Mouse (Mus musculus) hindlimb bud, embryonic 11.5 days (tissue): ENCODE results near the gene Hist1h2bh.
"Not testable (repeated sequence)": the region's sequence is repeated elsewhere in the genome, so short reads cannot be mapped to it uniquely, and the experiment has no call there.

Experiments
- DNase-seq: peaks from one replicate; pipeline ENCODE4 v3.0.0-alpha.2; 2012; ENCODE audit warnings: low read depth, low spot score; ENCODE audit errors: extremely low spot score

Hist1h2bh gene

GRCm38 (mm10) chr13:23542999-23543607 is at the start of gene Hist1h2bh:
TSS of gene Hist1h2bh (minus strand) at chr13:23543392.
- DNase-seq: not testable (repeated sequence)

GRCm38 (mm10) chr13:23592614-23593013 is 49.4 kb upstream of the Hist1h2bh start:
- DNase-seq: no peak

DNA sequence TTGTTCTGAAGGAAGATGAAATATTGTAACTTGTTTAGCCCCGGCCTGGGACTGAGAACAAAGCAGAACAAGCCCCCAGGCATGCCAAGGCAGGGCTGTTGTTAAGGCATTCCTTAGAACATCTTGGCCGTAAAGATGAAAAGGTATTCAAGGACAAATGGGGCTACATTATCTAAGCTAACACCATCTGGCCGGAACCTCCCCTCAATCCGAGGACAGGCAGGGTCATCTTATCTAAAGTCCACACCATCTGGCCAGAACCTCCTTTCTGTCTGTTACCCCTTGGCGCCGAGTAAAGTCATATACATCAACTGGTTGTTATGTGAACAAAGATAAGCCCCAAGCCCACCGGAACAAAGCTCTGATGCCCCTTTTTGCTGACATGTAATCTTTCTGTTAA is 48.7 kb upstream of the Hist1h2bh start:
- DNase-seq: not testable (repeated sequence)

DNA sequence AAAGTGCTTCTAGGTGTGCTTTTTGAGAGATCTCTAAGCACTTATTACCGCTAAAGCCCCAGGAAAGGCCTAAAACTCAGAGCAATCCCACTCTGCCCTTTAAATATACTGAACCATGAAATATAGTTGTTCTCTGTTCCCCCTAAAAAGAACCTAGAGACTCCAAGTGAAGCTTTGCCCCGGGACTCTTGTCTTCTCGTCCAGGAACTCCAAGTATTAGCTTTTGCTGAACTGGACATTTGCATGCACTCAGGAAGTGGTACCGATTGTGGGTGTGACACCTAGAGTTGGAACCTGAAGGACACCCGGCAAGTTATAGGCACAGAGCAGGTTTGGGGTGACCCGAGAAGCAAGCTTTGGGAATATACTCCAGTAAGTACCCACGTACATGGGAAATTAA is 48.0 kb upstream of the Hist1h2bh start:
- no peak for DNase-seq

GRCm38 (mm10) chr13:23586940-23587225 is 43.7 kb upstream of the Hist1h2bh start:
- DNase-seq: no peak

DNA sequence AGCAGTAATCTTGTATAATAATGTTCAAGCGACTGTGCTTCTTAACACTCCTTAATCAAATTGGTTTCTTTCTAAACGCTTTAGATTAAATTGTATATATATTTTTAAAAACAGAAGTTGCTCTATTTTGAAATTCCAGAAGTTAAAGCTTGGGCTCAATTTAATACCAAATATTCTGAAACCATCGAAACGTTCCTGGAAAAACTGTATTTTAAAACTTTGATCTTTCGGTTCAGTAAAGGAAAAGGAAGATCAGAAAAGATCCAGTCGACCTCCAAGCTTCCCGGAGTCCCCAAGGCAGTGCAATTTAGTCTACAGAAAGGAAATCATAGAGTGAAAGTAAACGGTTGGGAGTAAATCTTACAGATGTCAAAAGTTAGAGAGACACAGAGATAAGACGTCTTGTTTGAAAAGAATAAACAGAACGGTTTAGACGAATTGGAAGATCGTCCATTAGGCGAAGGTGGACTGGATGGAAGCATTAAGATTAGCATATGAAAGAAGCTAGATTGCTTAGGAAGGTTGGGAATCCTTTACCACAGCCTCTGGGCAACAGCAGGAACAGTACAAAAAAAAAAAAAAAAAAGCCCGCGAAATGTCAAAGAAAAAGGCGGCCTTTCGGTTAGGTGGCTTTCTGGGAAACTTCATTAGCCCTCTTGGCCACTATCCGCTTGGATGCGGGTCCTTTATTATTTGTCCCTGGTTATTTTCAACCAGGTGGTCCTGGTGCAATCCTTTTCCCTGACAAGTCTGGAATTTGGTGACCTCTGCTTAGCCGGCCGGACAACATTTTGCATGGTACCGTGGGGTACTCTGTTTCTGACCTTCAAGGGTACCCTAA is 43.1 kb upstream of the Hist1h2bh start:
- no peak for DNase-seq

DNA sequence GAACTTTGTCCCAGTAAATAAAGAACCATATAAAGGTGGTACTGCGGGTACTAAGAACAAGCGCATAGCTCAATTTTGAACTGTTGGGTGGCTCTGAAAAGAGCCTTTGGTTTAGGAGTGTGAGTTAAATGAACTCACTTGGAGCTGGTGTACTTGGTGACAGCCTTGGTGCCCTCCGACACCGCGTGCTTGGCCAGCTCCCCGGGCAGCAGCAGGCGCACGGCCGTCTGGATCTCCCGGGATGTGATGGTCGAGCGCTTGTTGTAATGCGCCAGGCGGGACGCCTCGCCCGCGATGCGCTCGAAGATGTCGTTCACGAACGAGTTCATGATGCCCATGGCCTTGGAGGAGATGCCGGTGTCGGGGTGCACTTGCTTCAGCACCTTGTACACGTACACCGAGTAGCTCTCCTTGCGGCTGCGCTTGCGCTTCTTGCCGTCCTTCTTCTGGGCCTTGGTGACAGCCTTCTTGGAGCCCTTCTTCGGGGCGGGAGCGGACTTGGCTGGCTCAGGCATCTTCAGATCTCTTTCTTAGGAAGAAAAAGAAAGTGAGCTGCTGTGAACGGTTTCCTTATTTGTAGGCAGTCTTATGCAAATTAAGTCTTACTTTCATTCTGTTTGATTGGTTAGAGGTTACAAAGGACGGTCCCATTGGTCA is 42.4 kb upstream of the Hist1h2bh start:
- DNase-seq: peak; percentile 99

- DNase-seq: no peak
These were observed 41.8 kb upstream of the Hist1h2bh start for GRCm38 (mm10) chr13:23585029-23585441.

DNA sequence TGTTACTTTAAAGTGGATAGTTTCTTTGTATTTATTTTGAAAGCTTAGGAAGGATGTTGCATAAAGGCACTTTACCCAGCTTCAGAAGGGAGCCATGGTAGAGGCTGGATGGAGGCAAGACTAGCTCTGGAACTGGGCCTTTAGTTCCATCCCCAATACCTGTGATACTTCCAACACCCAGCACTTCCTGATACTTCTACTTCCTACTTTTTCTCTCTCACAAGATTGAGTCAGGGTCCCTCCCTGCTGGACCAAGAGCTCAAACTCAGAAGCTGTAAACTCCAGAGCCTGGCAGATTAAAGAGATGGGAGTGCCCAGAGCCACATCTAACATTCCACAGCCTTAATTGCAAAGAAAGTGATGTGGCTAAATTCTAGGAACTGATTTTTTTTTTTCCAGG is 41.1 kb upstream of the Hist1h2bh start:
- DNase-seq: no peak

DNA sequence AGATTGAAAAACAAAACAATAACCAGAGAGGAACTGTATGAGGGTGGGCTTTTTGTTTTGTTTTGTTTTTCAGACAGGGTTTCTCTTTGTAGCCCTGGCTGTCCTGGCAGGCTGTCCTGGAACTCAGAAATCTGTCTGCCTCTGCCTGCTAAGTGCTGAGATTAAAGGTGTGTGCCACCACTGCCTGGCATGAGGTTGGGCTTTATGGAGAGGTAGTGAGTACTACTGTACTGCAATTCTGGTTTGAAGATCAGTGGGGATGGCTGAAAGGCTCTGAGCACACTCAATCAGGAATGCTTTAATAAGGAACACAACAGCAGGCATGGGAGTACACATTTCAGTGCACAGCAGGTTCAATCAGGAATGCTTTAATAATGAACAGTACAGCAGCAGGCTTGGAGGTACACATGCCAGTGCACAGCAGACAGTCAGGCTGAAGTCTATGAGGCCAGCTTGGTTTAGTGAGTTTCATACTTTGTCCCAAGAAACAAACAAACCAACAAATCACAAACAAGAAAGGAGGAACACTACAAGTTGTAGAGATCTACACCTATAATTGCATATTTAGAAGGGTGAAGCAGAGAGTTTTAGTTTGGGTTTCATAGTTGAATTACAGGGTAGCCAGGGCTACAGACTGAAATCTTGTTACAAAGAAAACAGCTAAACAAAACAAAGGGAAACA is 40.3 kb upstream of the Hist1h2bh start:
- DNase-seq: no peak

- DNase-seq: no peak
These were observed 39.2 kb upstream of the Hist1h2bh start for GRCm38 (mm10) chr13:23582219-23583056.

DNA sequence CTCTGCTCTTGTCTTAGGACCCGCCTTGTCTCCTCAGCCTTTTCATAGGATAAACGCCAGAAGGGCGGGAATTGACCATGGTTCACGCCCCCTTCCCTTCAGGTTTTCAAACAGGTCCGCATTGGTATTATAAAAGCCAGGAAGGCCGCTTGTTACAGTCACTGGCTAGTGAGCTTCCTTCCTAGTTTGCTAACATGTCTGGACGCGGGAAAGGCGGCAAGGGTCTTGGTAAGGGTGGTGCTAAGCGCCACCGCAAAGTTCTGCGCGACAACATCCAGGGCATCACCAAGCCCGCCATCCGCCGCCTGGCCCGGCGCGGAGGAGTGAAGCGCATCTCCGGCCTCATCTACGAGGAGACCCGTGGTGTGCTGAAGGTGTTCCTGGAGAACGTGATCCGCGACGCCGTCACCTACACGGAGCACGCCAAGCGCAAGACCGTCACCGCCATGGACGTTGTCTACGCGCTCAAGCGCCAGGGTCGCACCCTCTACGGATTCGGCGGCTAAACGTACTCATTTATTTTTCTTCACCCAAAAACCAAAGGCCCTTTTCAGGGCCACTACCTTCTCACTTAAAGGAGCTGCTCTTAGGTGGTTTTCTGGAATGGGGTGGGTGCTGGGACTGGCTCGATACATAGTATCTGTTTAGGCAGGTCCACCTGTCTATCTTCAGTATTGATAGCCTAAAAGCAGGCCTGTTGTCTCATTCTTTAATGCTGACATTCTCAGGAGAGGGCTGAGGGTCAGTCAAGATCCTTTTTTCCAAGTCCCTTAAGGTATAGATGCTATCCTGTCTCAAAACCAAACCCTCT is 38.4 kb upstream of the Hist1h2bh start, which contains the start of gene Hist1h4d:
Gene Hist1h4d, plus strand, starts transcription at position 191 of the 811 bp plus-strand sequence.
- no peak for DNase-seq

DNA sequence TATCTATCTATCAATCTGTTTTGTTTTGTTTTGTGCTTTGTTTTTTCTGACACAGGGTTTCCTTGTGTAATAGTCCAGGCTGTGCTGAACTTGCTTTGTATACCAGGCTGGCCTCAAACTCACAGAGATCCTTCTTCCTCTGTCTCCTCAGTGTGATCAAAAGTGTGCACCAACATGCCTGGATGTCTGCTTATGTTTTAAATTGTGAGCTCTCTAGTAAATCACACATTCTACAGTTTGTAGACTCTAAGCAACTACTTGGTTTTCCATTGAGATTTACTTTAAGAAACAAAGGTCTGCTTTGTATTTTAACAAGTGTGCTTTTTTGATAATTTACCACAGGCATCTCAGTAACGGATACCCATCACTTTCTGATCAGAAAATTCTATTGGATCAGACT is 34.6 kb upstream of the Hist1h2bh start:
- DNase-seq: no peak

DNA sequence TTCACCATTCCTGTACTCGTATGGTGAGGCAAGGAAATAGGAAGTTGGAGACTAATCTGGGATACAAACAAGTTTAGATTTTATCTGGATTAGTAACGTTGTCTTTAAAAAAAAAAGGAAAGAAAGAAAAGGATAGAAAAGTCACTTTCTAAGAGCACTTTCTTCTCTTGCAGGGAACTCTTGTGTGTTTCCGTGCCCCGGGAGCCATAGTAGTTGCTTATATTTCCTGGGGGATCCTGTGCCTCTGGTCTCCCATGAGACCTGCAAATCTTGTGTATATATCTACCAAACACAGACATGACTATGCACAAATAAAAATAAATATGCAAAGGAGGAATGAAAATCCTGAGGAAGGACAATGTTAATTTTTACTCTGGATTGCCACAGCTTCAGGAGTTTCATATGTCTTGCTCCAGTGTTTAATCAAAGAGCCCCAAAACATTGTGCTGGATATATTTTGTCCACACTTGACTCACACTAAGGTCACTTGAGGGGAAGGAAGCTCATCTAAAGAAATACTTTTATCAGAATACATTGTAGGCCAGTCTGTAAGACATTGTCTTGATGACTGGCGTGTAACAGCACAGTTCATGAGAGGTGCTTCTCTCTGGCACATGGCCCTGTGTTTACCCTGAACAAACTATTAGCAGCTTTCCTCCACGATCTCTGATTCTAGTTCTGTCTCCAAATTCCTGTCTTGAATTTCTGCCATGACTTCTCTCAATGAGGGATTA is 33.9 kb upstream of the Hist1h2bh start:
- DNase-seq: no peak

GRCm38 (mm10) chr13:23576351-23576881 is 33.2 kb upstream of the Hist1h2bh start:
- no peak for DNase-seq

GRCm38 (mm10) chr13:23575864-23576313 is 32.7 kb upstream of the Hist1h2bh start:
- DNase-seq: not testable (repeated sequence)

- DNase-seq: no peak
These were observed 32.2 kb upstream of the Hist1h2bh start, which contains the start of gene Hist1h3d for GRCm38 (mm10) chr13:23575271-23575851. TSS of gene Hist1h3d (plus strand) at chr13:23575763.

GRCm38 (mm10) chr13:23574546-23575170 is 31.5 kb upstream of the Hist1h2bh start:
- not testable (repeated sequence) for DNase-seq
